Mouse (Mus musculus) forebrain, embryonic 11.5 days (tissue): ENCODE results near the gene Trappc5. TPM values are rescaled to one million over a fixed set of nuclear protein-coding genes. Genes with fewer than 3 reads are reported as not detected.

Experiments
- ATAC-seq: fragments of 200-750 bp; cut with Nextera tagmentation; replicated peaks from 2 replicates; pipeline ENCODE4 v1.8.0; 2017; ENCODE audit warnings: moderate TSS enrichment; ENCODE audit not compliant: low FRiP score
- DNase-seq: peaks from one replicate; pipeline ENCODE4 v3.0.0-alpha.2; 2017; ENCODE audit warnings: low spot score
- H3K27ac ChIP-seq: fragments of 300-500 bp; sonication (generic); 2 replicates; pipeline ENCODE4 v1.5.1; 2014; ENCODE audit warnings: low read depth, low read length
- H3K27me3 ChIP-seq: fragments of 300-500 bp; sonication (generic); 2 replicates; pipeline ENCODE4 v1.6.1; 2014; ENCODE audit warnings: mild to moderate bottlenecking, low read length, mixed read lengths; ENCODE audit not compliant: control insufficient read depth, insufficient read depth
- H3K36me3 ChIP-seq: fragments of 300-500 bp; sonication (generic); 2 replicates; pipeline ENCODE4 v1.6.1; 2014; ENCODE audit warnings: mild to moderate bottlenecking, low read length, moderate library complexity, mixed read lengths; ENCODE audit not compliant: control insufficient read depth, insufficient read depth
- H3K4me1 ChIP-seq: fragments of 300-500 bp; sonication (generic); replicated peaks from 2 replicates; pipeline ENCODE4 v1.6.1; 2014; ENCODE audit warnings: low read length, mixed read lengths; ENCODE audit not compliant: control insufficient read depth, insufficient read depth
- H3K4me2 ChIP-seq: fragments of 300-500 bp; sonication (generic); 2 replicates; pipeline ENCODE4 v1.6.1; 2014; ENCODE audit warnings: low read depth, mild to moderate bottlenecking, low read length, moderate library complexity, mixed read lengths; ENCODE audit not compliant: severe bottlenecking
- H3K4me3 ChIP-seq: fragments of 300-500 bp; sonication (generic); 2 replicates; pipeline ENCODE4 v1.5.1; 2014; ENCODE audit warnings: low read depth, low read length
- H3K9ac ChIP-seq: fragments of 300-500 bp; sonication (generic); 2 replicates; pipeline ENCODE4 v1.6.1; 2014; ENCODE audit warnings: low read length
- H3K9me3 ChIP-seq: fragments of 300-500 bp; sonication (generic); 2 replicates; pipeline ENCODE4 v1.6.1; 2016; ENCODE audit warnings: low read length, mixed read lengths; ENCODE audit not compliant: control insufficient read depth
- WGBS: fragments of 180-500 bp; shearing (Covaris S2); extraction: QIAGEN DNeasy Blood & Tissue Kit; methylation state at CpG from one replicate; pipeline ENCODE4 v1.1.7; 2014; 5-methylcytosine and 5-hydroxymethylcytosine counted together
- polyA plus RNA-seq: library from polyadenylated mRNA; unstranded; fragments of >200 nt; fragmentation: Nextera tagmentation; extraction: Ambion mirVana; gene quantifications from 2 replicates; pipeline ENCODE4 v1.2.1, GENCODE M21; 2014

Trappc5 gene
- polyA plus RNA-seq, 1 experiment from 2014 or later, result 34.3 TPM

DNA sequence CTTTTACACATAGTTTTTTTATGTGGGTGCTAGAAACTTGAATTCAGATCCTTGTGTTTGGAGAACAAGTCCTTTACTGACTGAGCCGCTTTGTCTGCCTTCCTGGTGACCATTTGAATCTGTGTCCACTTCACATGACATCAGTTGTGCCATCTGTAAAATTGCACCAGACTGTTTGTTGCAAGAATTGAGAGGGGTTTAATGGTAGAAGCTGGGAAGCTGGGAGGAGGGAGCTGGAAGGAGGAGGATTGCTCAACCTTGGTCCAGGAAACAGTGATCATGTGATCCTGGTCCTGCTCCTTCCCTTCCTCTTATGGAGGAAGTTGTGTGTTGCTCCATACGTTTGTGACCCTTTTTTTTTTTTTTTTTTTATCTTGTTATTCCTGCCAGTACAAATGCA, 27.8 kb upstream of the Trappc5 start:
- no peak overlapping the region for H3K27ac ChIP-seq
- ATAC-seq (no peak), DNase-seq (no peak)
- WGBS, result 87% methylated on average over 1 of the region's 2 CpGs
- no peak overlapping the region for H3K4me3 ChIP-seq
- no peaks in the 10 kb centered on the region for H3K36me3 ChIP-seq
- no peak overlapping the region for H3K4me2 ChIP-seq
- H3K4me1 ChIP-seq, result no peaks in the 10 kb centered on the region
- no peak overlapping the region for H3K9ac ChIP-seq
- H3K27me3 ChIP-seq, result no peaks in the 10 kb centered on the region
- H3K9me3 ChIP-seq, result no peaks in the 10 kb centered on the region

DNA sequence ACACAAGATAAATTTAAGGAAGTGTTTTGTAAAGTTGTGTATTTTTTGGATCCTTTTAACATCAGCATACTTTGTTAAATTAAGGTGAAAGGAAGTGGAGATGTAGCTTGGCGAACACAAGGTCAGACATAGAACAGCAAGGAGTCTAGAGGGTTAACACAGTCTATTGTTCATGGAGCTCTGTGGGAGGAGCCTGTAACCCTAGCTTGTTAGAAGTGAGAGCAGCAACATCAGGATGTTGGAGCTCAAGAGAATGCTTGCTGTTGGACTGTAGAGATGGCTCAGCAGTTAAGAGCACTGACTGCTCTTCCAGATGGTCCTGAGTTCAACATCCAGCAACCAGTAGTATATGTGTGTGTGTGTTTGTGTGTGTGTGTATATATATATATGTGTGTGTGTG, 27.1 kb upstream of the Trappc5 start:
- H3K36me3 ChIP-seq, result no peaks in the 10 kb centered on the region
- DNase-seq, result no peak
- 35% methylated on average over 1 of the region's 1 CpGs for WGBS

DNA sequence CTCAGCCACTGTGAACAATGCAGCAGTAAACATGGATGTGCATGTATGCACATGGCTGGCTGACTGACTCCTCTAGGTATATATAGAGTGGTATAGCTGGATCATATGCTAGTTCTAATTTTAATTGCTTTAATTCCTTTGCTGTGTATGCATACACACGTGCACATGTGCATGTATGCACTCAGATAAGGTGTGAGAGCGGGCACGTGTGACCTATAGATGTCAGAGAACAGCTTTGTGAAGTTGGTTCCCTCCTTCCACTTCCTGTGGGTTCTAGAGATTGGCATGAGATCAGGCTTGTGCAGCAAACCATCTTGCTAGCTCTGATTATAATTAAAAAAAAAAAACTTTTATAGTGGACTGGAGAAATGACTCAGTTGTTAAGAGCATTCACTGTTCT, 23.3 kb upstream of the Trappc5 start:
- no peak for ATAC-seq
- Histone ChIP-seq H3K27me3 (no peaks in the 10 kb centered on the region), H3K4me1 (no peaks in the 10 kb centered on the region; the same call in 1 of the 2 replicates), H3K27ac (no peak overlapping the region), H3K4me3 (no peak overlapping the region), H3K4me2 (no peak overlapping the region), H3K9ac (no peak overlapping the region), H3K9me3 (no peaks in the 10 kb centered on the region), H3K36me3 (no peaks in the 10 kb centered on the region)
- 66% methylated on average over 3 of the region's 3 CpGs for WGBS
- no peak for DNase-seq

More for the DNA sequence above, 27.1 kb upstream of the Trappc5 start:
- no peaks in the 10 kb centered on the region for H3K27me3 ChIP-seq
- no peaks in the 10 kb centered on the region for H3K9me3 ChIP-seq
- H3K4me3 ChIP-seq, result no peak overlapping the region
- no peak overlapping the region for H3K9ac ChIP-seq
- 0 out of 2 replicates have a peak, but pooled peaks have one; percentile 36 for ATAC-seq
- no peak overlapping the region for H3K27ac ChIP-seq
- H3K4me1 ChIP-seq, result no peaks in the 10 kb centered on the region
- H3K4me2 ChIP-seq, result no peak overlapping the region

DNA sequence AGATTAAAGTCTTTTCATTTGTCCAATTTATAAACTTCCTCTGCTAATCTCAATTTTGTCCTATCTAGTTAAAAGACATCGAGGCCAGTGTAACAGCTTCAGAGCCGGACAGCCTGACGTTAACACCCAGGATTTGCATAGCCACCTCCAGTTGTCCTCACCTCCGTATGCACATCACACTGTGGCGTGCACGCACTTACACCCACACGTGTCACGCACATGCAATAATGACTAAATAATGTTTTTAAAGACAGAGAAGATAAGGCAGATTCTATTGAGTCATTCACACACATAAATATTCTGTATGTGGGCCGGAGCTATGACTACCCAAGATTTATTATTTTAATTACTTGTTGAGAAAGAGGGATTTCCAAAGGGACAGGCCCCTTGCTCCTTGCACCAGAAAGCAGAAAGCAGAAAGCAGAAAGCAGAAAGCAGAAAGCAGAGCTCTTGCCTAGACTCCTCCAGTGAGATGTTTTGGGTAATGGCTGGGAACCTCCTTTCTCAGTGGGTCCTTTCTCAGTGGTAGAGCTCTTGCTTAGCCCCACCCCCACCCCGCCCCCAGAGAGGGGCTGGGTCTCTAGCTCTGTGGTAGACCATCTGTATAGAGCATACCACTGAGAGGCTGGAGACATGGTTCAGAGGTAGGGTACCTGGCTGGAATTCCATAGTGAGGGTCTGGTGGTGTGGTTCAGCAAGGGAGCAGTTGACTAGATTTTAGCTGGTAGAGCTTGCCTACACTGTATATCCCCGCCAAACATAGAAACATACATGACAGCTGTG, 21.2 kb upstream of the Trappc5 start:
- ATAC-seq (no peak), DNase-seq (no peak)
- H3K9ac ChIP-seq, result no peak overlapping the region
- 79% methylated on average over 11 of the region's 11 CpGs for WGBS
- no peaks in the 10 kb centered on the region for H3K36me3 ChIP-seq
- no peaks in the 10 kb centered on the region; the same call in 1 of the 2 replicates for H3K4me1 ChIP-seq
- no peak overlapping the region for H3K27ac ChIP-seq
- H3K9me3 ChIP-seq, result no peaks in the 10 kb centered on the region
- no peaks in the 10 kb centered on the region for H3K27me3 ChIP-seq
- no peak overlapping the region for H3K4me2 ChIP-seq
- no peak overlapping the region for H3K4me3 ChIP-seq

DNA sequence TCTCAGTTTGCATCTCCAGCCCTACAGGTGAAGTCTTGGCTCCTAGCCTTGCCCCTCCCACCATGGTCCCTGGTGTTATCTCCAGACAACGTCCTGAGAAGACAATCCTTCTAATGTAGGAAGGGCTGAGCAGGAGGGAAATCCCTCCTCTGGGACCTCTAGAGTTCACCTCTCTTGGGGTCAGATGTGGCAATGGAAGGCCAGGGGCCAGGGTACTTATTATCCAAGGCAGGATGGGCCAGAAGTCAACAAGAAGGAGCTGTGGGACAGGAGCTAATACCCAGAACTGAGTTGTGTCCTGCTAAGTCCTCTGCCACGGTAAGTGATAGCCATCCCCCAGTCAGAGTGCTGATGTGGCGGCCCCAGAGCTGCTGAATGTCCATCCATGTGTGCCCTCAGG, 20.6 kb upstream of the Trappc5 start, which contains the start of gene Retn:
Gene Retn, plus strand, starts transcription at position 245 of the 400 bp plus-strand sequence.
- H3K4me3 ChIP-seq, result no peak within 1 kb of the TSS
- WGBS, result 77% methylated on average over 3 of the region's 3 CpGs
- H3K9ac ChIP-seq, result no peak within 1 kb of the TSS
- no peaks in the 10 kb centered on the region; the same call in 1 of the 2 replicates for H3K4me1 ChIP-seq
- no peaks in the 10 kb centered on the region for H3K9me3 ChIP-seq
- ATAC-seq, result no peak
- no peak within 1 kb of the TSS for H3K4me2 ChIP-seq
- no peaks in the 10 kb centered on the region for H3K36me3 ChIP-seq
- H3K27ac ChIP-seq, result no peak within 1 kb of the TSS
- DNase-seq, result no peak
- no peaks in the 10 kb centered on the region for H3K27me3 ChIP-seq

DNA sequence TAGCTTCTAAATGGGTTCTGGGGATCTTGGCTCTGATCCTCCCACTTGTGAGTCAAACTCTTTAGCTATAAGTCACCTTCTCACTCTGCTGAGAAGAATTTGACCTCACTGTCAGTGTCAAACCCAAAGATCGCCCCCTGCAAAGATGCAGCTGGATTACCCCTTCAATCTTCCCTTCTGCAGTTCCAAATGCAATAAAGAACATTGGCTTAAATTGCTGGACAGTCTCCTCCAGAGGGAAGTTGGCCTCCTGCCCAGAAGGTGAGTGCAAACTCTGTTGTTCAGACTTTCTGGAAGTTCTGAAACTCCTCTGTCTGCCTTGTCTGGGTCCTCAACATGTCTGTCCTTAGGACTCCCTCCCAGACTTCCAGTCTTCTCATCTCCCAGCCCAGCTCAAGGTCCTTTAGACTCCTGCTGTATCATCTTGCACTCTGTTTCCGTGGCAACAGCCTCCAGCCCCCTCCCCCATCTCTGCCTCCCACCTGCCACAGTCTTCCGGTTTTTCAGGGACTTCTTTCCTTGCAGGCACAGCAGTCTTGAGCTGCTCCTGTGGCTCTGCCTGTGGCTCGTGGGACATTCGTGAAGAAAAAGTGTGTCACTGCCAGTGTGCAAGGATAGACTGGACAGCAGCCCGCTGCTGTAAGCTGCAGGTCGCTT, 19.2 kb upstream of the Trappc5 start:
- Histone ChIP-seq H3K9me3 (no peaks in the 10 kb centered on the region), H3K4me2 (peak overlapping the region; percentile 24; the same call in 1 of the 2 replicates), H3K9ac (no peak overlapping the region), H3K27ac (no peak overlapping the region), H3K27me3 (no peaks in the 10 kb centered on the region), H3K4me3 (no peak overlapping the region), H3K36me3 (no peaks in the 10 kb centered on the region), H3K4me1 (no peaks in the 10 kb centered on the region; the same call in 1 of the 2 replicates)
- ATAC-seq (peak; percentile 71; the same call in 1 of the 2 replicates), DNase-seq (no peak)
- 21% methylated on average over 7 of the region's 7 CpGs for WGBS

DNA sequence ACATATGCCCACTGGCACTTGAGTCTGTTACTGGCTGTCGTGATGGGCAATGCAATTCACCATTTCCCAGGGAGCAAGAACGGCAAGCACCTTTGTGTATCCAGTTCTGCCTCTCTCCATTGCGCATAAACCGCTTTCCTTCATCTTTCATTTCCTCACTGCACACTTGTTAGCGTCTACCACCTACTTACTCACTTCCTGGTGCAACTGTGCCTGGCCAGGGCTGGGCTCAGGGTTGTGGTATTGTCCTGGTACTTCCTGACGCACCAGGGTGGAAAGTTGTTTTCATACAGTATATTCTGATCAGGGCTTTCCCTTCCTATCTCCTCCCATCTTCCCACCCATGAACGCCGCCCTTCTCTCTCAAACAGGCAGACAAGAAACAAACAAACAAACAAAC, 15.2 kb upstream of the Trappc5 start:
- 81% methylated on average over 8 of the region's 8 CpGs for WGBS
- Histone ChIP-seq H3K36me3 (no peaks in the 10 kb centered on the region), H3K9ac (no peak overlapping the region), H3K4me1 (no peaks in the 10 kb centered on the region; the same call in 1 of the 2 replicates), H3K27me3 (no peaks in the 10 kb centered on the region), H3K4me2 (no peak overlapping the region), H3K4me3 (no peak overlapping the region), H3K27ac (no peak overlapping the region), H3K9me3 (no peaks in the 10 kb centered on the region)
- DNase-seq (no peak), ATAC-seq (no peak)

DNA sequence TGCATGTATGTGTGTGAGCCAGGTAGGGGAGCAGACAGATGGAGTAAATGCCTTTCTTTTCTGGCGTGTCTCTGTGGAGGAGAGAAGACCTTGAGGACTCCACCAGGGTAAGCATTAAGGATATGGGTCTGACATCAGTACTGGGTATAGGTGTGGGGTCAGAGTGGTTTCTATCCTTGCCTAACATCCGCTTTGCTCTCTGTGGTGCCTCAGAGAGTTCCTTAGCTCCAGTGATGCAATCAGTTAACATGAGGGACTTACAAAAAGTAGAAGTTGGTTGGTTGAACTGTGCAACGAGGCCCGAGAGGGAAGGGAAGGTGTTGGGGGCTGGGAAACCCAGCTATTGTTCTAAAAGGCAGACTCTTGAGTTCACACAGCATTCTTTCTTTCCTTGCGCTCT, 11.7 kb upstream of the Trappc5 start:
- Histone ChIP-seq H3K36me3 (no peaks in the 10 kb centered on the region), H3K9me3 (no peaks in the 10 kb centered on the region), H3K4me3 (no peak overlapping the region), H3K27ac (no peak overlapping the region), H3K27me3 (no peaks in the 10 kb centered on the region), H3K4me2 (no peak overlapping the region), H3K4me1 (no peaks in the 10 kb centered on the region), H3K9ac (no peak overlapping the region)
- 75% methylated on average over 5 of the region's 5 CpGs for WGBS
- DNase-seq (no peak), ATAC-seq (no peak)
